Mouse (Mus musculus) lung, embryonic 14.5 days (tissue): Measurements from ENCODE around the gene A130010J15Rik. TPM values are rescaled to one million over a fixed set of nuclear protein-coding genes. Genes with fewer than 3 reads are reported as not detected.

Experiments used
- ATAC-seq: fragments of 200-750 bp; cut with Nextera tagmentation; 2 replicates; pipeline ENCODE4 v1.8.0; 2017; ENCODE audit warnings: mild to moderate bottlenecking, moderate TSS enrichment, moderate library complexity; ENCODE audit not compliant: insufficient read depth
- DNase-seq: peaks from one replicate; pipeline ENCODE4 v3.0.0-alpha.2; 2015
- H3K27ac ChIP-seq: fragments of 300-500 bp; sonication (generic); 2 replicates; pipeline ENCODE4 v1.5.1; 2014; ENCODE audit warnings: low read depth, mild to moderate bottlenecking, moderate library complexity
- H3K27me3 ChIP-seq: fragments of 300-500 bp; sonication (generic); 2 replicates; pipeline ENCODE4 v1.6.1; 2014; ENCODE audit warnings: low read length, control low read depth; ENCODE audit not compliant: insufficient read depth
- H3K36me3 ChIP-seq: fragments of 300-500 bp; sonication (generic); 2 replicates; pipeline ENCODE4 v1.6.1; 2014; ENCODE audit warnings: control low read depth; ENCODE audit not compliant: insufficient read depth
- H3K4me1 ChIP-seq: fragments of 300-500 bp; sonication (generic); 2 replicates; pipeline ENCODE4 v1.6.1; 2014; ENCODE audit warnings: antibody characterized with exemption, control low read depth; ENCODE audit not compliant: insufficient read depth
- H3K4me2 ChIP-seq: fragments of 300-500 bp; sonication (generic); 2 replicates; pipeline ENCODE4 v1.6.1; 2014; ENCODE audit warnings: mild to moderate bottlenecking
- H3K4me3 ChIP-seq: fragments of 300-500 bp; sonication (generic); 2 replicates; pipeline ENCODE4 v1.5.1; 2014; ENCODE audit warnings: low read depth, low read length
- H3K9ac ChIP-seq: fragments of 300-500 bp; sonication (generic); 2 replicates; pipeline ENCODE4 v1.6.1; 2014
- H3K9me3 ChIP-seq: fragments of 300-500 bp; sonication (generic); 2 replicates; pipeline ENCODE4 v1.6.1; 2016; ENCODE audit warnings: low read depth, low read length, control low read depth
- CTCF ChIP-seq: IDR thresholded peaks from 2 replicates; pipeline ENCODE4 v1.5.1; 2016; ENCODE audit warnings: antibody characterized with exemption, low read depth
- WGBS: fragments of 180-500 bp; shearing (Covaris S2); extraction: QIAGEN DNeasy Blood & Tissue Kit; methylation state at CpG from one replicate; pipeline ENCODE4 v1.1.7; 2014; 5-methylcytosine and 5-hydroxymethylcytosine counted together
- polyA plus RNA-seq: library from polyadenylated mRNA; unstranded; fragments of >200 nt; fragmentation: Nextera tagmentation; extraction: Ambion mirVana; gene quantifications from 2 replicates; pipeline ENCODE4 v1.2.1, GENCODE M21; 2014

Gene A130010J15Rik
- polyA plus RNA-seq, 1 experiment from 2014 or later, result 16.0 TPM

GRCm38 (mm10) chr1:193189151-193189621, 21.3 kb downstream of the A130010J15Rik start:
- H3K4me2 ChIP-seq, result peak overlapping the region; percentile 24; the same call in 1 of the 2 replicates

GRCm38 (mm10) chr1:193189771-193190170, 21.9 kb downstream of the A130010J15Rik start:
- no peaks in the 10 kb centered on the region for H3K27me3 ChIP-seq
- peak; percentile 30 for DNase-seq
- 35% methylated on average over 3 of the region's 3 CpGs for WGBS
- H3K9me3 ChIP-seq, result no peaks in the 10 kb centered on the region
- peaks cover 13% of the 10 kb centered on the region for H3K4me1 ChIP-seq
- H3K9ac ChIP-seq, result no peak overlapping the region
- H3K4me2 ChIP-seq, result no peak overlapping the region
- no peaks in the 10 kb centered on the region for H3K36me3 ChIP-seq
- no peak overlapping the region for H3K4me3 ChIP-seq
- ATAC-seq, result peak; percentile 16; the same call in 1 of the 2 replicates
- no peak for TF ChIP-seq CTCF
- H3K27ac ChIP-seq, result peak overlapping the region; percentile 87; the same call in 1 of the 2 replicates

More at GRCm38 (mm10) chr1:193189151-193189621, 21.3 kb downstream of the A130010J15Rik start:
- Histone ChIP-seq H3K9me3 (no peaks in the 10 kb centered on the region), H3K4me3 (no peak overlapping the region), H3K9ac (no peak overlapping the region), H3K36me3 (no peaks in the 10 kb centered on the region), H3K27ac (peak overlapping the region; percentile 87), H3K27me3 (no peaks in the 10 kb centered on the region), H3K4me1 (peaks cover 13% of the 10 kb centered on the region)
- ATAC-seq (peak; percentile 95), DNase-seq (peak; percentile 78)
- TF ChIP-seq CTCF, result no peak
- 10% methylated on average over 9 of the region's 9 CpGs for WGBS

DNA sequence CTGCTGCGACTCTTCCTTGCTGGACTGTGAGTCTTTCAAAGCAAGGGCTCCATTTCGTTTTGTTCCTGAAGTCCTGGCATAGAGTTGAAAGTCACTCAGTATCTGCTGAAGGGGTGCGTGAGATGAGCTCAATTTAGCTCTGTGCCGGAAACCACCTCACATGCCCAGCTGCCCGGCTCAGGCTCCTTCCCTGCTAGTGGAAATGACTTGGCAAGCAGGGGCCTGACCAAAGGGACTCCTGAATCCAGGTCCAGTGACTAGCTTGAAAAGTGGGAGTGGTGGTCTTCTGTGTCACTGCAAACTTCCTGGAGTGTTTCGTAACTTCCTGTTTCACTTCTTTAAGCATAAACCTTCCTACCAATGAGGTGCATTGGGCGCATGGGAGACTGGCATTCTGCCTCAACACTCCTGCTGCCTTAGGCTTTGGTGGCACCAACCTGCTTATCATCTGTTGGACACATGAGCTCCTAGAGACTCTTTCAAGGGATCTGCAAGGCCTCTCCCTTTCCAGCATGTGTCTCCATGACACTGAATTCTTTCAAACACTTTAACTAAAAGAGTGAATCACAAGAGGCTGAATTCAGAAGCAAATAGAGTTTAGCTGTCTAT, 23.9 kb downstream of the A130010J15Rik start:
- Histone ChIP-seq H3K4me3 (no peak overlapping the region), H3K27ac (peak overlapping the region; percentile 54; the same call in 1 of the 2 replicates), H3K9me3 (no peaks in the 10 kb centered on the region), H3K4me2 (no peak overlapping the region), H3K27me3 (no peaks in the 10 kb centered on the region), H3K9ac (no peak overlapping the region), H3K4me1 (peaks cover 13% of the 10 kb centered on the region), H3K36me3 (no peaks in the 10 kb centered on the region)
- no peak for ATAC-seq
- WGBS, result 76% methylated on average over 7 of the region's 7 CpGs
- no peak for TF ChIP-seq CTCF
- no peak for DNase-seq

- ATAC-seq, result no peak
- no peak for DNase-seq
- Histone ChIP-seq H3K4me1 (peaks cover 9% of the 10 kb centered on the region), H3K4me3 (no peak overlapping the region), H3K27me3 (no peaks in the 10 kb centered on the region), H3K27ac (no peak overlapping the region), H3K9ac (no peak overlapping the region), H3K4me2 (no peak overlapping the region), H3K36me3 (no peaks in the 10 kb centered on the region), H3K9me3 (no peaks in the 10 kb centered on the region)
- no peak for TF ChIP-seq CTCF
- 79% methylated on average over 3 of the region's 3 CpGs for WGBS
These were observed 26.7 kb downstream of the A130010J15Rik start for GRCm38 (mm10) chr1:193194416-193195140.

DNA sequence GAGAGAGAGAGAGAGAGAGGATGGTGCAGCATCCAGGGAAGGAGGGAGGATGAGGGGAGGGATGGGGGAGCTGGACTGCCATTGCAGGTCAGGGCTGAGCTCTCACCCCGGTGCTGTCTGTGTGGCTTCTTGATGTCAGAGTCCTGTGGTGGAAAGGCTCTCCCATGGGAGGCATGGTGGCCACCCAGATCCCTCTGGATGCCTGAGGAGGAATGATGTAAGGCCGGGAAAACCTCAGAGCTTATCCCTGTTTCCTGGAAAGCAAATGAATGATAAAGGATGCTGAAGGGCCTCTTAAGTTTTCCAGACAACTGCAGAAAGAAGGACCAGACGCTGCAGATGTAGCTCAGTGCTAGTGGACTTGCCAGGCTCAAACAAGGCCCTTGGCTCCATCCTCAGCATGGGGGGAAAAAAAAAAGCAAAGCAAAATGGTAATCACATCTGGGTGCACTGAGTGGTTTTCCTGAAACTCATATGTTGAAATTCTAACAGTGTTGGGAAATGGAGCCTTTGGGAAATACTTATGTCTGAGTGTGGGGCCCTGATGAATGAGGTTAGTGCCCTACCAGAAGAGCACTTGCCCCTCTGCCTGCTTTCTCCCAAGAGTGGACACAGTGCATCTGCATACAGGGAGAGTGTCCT, 27.4 kb downstream of the A130010J15Rik start:
- no peak for TF ChIP-seq CTCF
- no peak overlapping the region for H3K27ac ChIP-seq
- H3K9me3 ChIP-seq, result no peaks in the 10 kb centered on the region
- H3K9ac ChIP-seq, result no peak overlapping the region
- H3K4me1 ChIP-seq, result peaks cover 2% of the 10 kb centered on the region
- no peaks in the 10 kb centered on the region for H3K27me3 ChIP-seq
- DNase-seq (no peak), ATAC-seq (no peak)
- H3K36me3 ChIP-seq, result no peaks in the 10 kb centered on the region
- H3K4me3 ChIP-seq, result no peak overlapping the region
- 59% methylated on average over 3 of the region's 3 CpGs for WGBS
- no peak overlapping the region for H3K4me2 ChIP-seq

DNA sequence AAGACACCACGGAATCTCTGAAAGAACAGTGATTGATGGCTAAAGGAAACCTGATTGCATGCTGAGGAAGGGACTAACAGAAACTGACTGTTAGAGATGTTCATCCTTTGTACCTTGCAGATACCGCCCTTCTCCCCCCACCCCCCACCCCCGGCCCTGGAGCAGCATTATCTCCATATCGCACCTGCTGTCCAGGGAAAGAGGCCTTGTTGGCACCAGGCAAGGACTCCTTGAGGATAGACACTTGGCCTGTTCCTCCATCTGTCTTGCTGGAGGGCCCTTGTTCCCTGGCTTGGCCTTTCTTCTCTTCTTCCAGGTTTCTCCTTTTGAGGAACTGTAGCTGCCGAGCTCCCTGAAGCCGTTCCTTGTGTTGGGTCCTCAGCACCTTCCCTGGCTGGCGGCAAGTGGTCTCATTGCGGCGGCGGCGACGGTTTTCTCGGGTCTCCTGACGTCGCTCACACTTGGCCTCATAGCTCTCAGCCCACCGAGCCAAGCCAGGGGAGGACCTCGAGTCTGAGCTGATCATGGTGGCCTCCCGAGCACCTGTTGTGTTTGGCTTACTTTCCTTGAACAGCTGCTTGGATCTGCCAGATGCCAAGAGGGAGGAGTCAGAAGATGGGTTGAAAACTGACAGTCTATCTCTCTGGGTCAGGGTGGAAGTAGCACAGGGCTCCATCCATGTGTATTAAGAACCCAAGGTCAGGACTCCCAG, 29.8 kb downstream of the A130010J15Rik start:
- no peak overlapping the region for H3K27ac ChIP-seq
- H3K27me3 ChIP-seq, result no peaks in the 10 kb centered on the region
- no peak for TF ChIP-seq CTCF
- no peak overlapping the region for H3K4me3 ChIP-seq
- H3K9ac ChIP-seq, result no peak overlapping the region
- ATAC-seq (no peak), DNase-seq (no peak)
- no peaks in the 10 kb centered on the region for H3K9me3 ChIP-seq
- H3K4me1 ChIP-seq, result no peaks in the 10 kb centered on the region
- no peaks in the 10 kb centered on the region for H3K36me3 ChIP-seq
- WGBS, result 77% methylated on average over 18 of the region's 18 CpGs
- H3K4me2 ChIP-seq, result no peak overlapping the region

- peak; percentile 26; the same call in 1 of the 2 replicates for TF ChIP-seq CTCF
- no peak for ATAC-seq
- H3K27ac ChIP-seq, result no peak overlapping the region
- no peaks in the 10 kb centered on the region for H3K27me3 ChIP-seq
- H3K4me3 ChIP-seq, result no peak overlapping the region
- H3K9me3 ChIP-seq, result no peaks in the 10 kb centered on the region
- H3K36me3 ChIP-seq, result no peaks in the 10 kb centered on the region
- 90% methylated on average over 2 of the region's 2 CpGs for WGBS
- no peak for DNase-seq
- H3K4me1 ChIP-seq, result no peaks in the 10 kb centered on the region
- H3K4me2 ChIP-seq, result no peak overlapping the region
- H3K9ac ChIP-seq, result no peak overlapping the region
These were observed 30.5 kb downstream of the A130010J15Rik start for GRCm38 (mm10) chr1:193198312-193198711.
